Mouse (Mus musculus): ENCODE results near the gene Fkbp3. TPM values are rescaled to one million over a fixed set of nuclear protein-coding genes. Genes with fewer than 3 reads are reported as not detected.
"Not testable (repeated sequence)": the region's sequence is repeated elsewhere in the genome, so short reads cannot be mapped to it uniquely, and the experiment has no call there.

Gene Fkbp3
- 270 and 323 TPM in 2 replicates for polyA plus RNA-seq (2012; rRNA removed)

GRCm38 (mm10) chr12:65073611-65074178 lies at the start of gene Fkbp3:
Gene Fkbp3 (minus strand): TSS chr12:65074007.
- DNase-seq (ENCODE audit: extremely low spot score in 1 of 2, low spot score in 1 of 2): peak; percentile 92 to 97

GRCm38 (mm10) chr12:65119451-65119850 lies 45.6 kb upstream of the Fkbp3 start:
- DNase-seq (ENCODE audit: extremely low spot score in 1 of 2, low spot score in 1 of 2): no peak

GRCm38 (mm10) chr12:65118968-65119367 lies 45.2 kb upstream of the Fkbp3 start:
- DNase-seq (ENCODE audit: extremely low spot score in 1 of 2, low spot score in 1 of 2): peak in 1 of 2 experiments; percentile 23

GRCm38 (mm10) chr12:65114978-65115377 lies 41.2 kb upstream of the Fkbp3 start:
- not testable (repeated sequence) for DNase-seq (ENCODE audit: extremely low spot score in 1 of 2, low spot score in 1 of 2)

- no peak for DNase-seq (ENCODE audit: extremely low spot score in 1 of 2, low spot score in 1 of 2)
Observed at GRCm38 (mm10) chr12:65113925-65114324, 40.1 kb upstream of the Fkbp3 start.

GRCm38 (mm10) chr12:65112811-65113210 lies 39.0 kb upstream of the Fkbp3 start:
- DNase-seq (ENCODE audit: extremely low spot score in 1 of 2, low spot score in 1 of 2): peak; percentile 11 to 38

- DNase-seq (ENCODE audit: extremely low spot score in 1 of 2, low spot score in 1 of 2): no peak
Observed at GRCm38 (mm10) chr12:65111503-65111902, 37.7 kb upstream of the Fkbp3 start.

GRCm38 (mm10) chr12:65108746-65109145 lies 34.9 kb upstream of the Fkbp3 start:
- DNase-seq (ENCODE audit: extremely low spot score in 1 of 2, low spot score in 1 of 2): no peak

- DNase-seq (ENCODE audit: extremely low spot score in 1 of 2, low spot score in 1 of 2): no peak
Observed at GRCm38 (mm10) chr12:65076906-65077305, 3.1 kb upstream of the Fkbp3 start.

GRCm38 (mm10) chr12:65075733-65076310 lies 2.0 kb upstream of the Fkbp3 start:
- peak in 1 of 2 experiments; percentile 36 for DNase-seq (ENCODE audit: extremely low spot score in 1 of 2, low spot score in 1 of 2)

GRCm38 (mm10) chr12:65075085-65075732 lies 1.4 kb upstream of the Fkbp3 start, which contains the start of gene Fancm:
Gene Fancm (plus strand): TSS chr12:65075603.
- peak; percentile 86 to 95 for DNase-seq (ENCODE audit: extremely low spot score in 1 of 2, low spot score in 1 of 2)

GRCm38 (mm10) chr12:65074651-65075050 lies 844 bp upstream of the Fkbp3 start:
- no peak for DNase-seq (ENCODE audit: extremely low spot score in 1 of 2, low spot score in 1 of 2)

GRCm38 (mm10) chr12:65072911-65073610 lies 746 bp downstream of the Fkbp3 start:
- DNase-seq (ENCODE audit: extremely low spot score in 1 of 2, low spot score in 1 of 2): no peak

- peak in 1 of 2 experiments; percentile 20 for DNase-seq (ENCODE audit: extremely low spot score in 1 of 2, low spot score in 1 of 2)
Observed at GRCm38 (mm10) chr12:65068409-65068808, 5.4 kb downstream of the Fkbp3 start.

GRCm38 (mm10) chr12:65066234-65066633 lies 7.6 kb downstream of the Fkbp3 start:
- no peak for DNase-seq (ENCODE audit: extremely low spot score in 1 of 2, low spot score in 1 of 2)

GRCm38 (mm10) chr12:65065241-65065640 lies 8.6 kb downstream of the Fkbp3 start:
- DNase-seq (ENCODE audit: extremely low spot score in 1 of 2, low spot score in 1 of 2): no peak

GRCm38 (mm10) chr12:65061082-65061481 lies 12.7 kb downstream of the Fkbp3 start:
- DNase-seq (ENCODE audit: extremely low spot score in 1 of 2, low spot score in 1 of 2): no peak

- DNase-seq (ENCODE audit: extremely low spot score in 1 of 2, low spot score in 1 of 2): no peak
Observed at GRCm38 (mm10) chr12:65058203-65058602, 15.6 kb downstream of the Fkbp3 start.

GRCm38 (mm10) chr12:65048799-65049198 lies 25.0 kb downstream of the Fkbp3 start:
- no peak for DNase-seq (ENCODE audit: extremely low spot score in 1 of 2, low spot score in 1 of 2)

GRCm38 (mm10) chr12:65037546-65037937 lies 36.3 kb downstream of the Fkbp3 start:
- no peak for DNase-seq (ENCODE audit: extremely low spot score in 1 of 2, low spot score in 1 of 2)

GRCm38 (mm10) chr12:65036892-65037545 lies 36.8 kb downstream of the Fkbp3 start:
- DNase-seq (ENCODE audit: extremely low spot score in 1 of 2, low spot score in 1 of 2): no peak

Measured in frontal cortex, adult 2 months (tissue).